Mouse (Mus musculus) skeletal muscle tissue, postnatal 0 days (tissue): Measurements from ENCODE around the gene Obox2. TPM values are rescaled to one million over a fixed set of nuclear protein-coding genes. Genes with fewer than 3 reads are reported as not detected.

Source experiments
- polyA plus RNA-seq: library from polyadenylated mRNA; unstranded; fragments of >200 nt; fragmentation: Nextera tagmentation; extraction: Ambion mirVana; gene quantifications from 2 replicates; pipeline ENCODE4 v1.2.1, GENCODE M21; 2015

Obox2 gene
- polyA plus RNA-seq, result not detected in 2 replicates

GRCm38 (mm10) chr7:15388421-15388998 lies at the start of gene Obox2, which contains the start of gene Obox1:
Gene Obox2 (plus strand): TSS chr7:15388721.
Gene Obox1 (plus strand): TSS chr7:15388948.

Other genes with a start within 250 kb of the Obox2 start
- gene Obox1, start 227 bp downstream of the Obox2 start, polyA plus RNA-seq, result not detected in 2 replicates